Mouse (Mus musculus): ENCODE measurements at regions not wholly inside any gene's neighbourhood (a gene's known extent, or its start where the extent isn't known, plus 50 kb on each side); places are given as distances from the start of the nearest gene placed in this dataset.

- Histone ChIP-seq H3K4me3 (ENCODE audit: low read depth, low read length) (no peak overlapping the region), H3K4me1 (ENCODE audit: control insufficient read depth, insufficient read depth, low read length) (peaks cover 7% of the 10 kb centered on the region; the same call in 1 of the 2 replicates), H3K27me3 (ENCODE audit: control insufficient read depth, insufficient read depth, low read length) (no peaks in the 10 kb centered on the region), H3K9me3 (ENCODE audit: control insufficient read depth, low read length) (no peaks in the 10 kb centered on the region), H3K9ac (ENCODE audit: low read length) (no peak overlapping the region), H3K4me2 (no peak overlapping the region), H3K27ac (ENCODE audit: low read depth, low read length) (no peak overlapping the region), H3K36me3 (ENCODE audit: control insufficient read depth, insufficient read depth, low read length) (no peaks in the 10 kb centered on the region)
- ATAC-seq (ENCODE audit: low FRiP score) (no peak), DNase-seq (ENCODE audit: low spot score, missing footprints) (no peak)
- 75% methylated on average over 7 of the region's 7 CpGs for WGBS
Measured at GRCm38 (mm10) chr3:58333997-58334396, 80.5 kb upstream of the Tsc22d2 start.

DNA sequence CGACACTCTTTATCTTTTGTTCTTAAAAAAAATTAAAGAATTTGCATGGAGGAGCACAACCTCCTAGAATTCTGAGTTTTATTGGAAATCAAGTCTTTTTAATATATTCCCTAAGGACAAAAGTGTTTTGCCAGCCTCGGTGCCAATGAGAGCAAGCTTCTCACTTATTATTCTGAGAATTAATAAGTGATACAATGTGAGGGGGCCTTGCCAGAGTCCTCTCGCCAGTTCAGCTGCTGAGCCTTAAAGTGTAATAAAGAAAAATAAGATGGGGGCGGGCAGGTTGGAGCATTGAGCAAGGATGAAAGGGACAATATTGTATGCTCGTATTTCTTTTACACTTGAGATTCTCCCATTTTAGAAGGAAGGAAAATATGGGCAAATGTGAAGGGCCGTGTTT is 79.2 kb upstream of the Tsc22d2 start:
- 65% methylated on average over 6 of the region's 6 CpGs for WGBS
- ATAC-seq (ENCODE audit: low FRiP score) (no peak), DNase-seq (ENCODE audit: low spot score, missing footprints) (no peak)

DNA sequence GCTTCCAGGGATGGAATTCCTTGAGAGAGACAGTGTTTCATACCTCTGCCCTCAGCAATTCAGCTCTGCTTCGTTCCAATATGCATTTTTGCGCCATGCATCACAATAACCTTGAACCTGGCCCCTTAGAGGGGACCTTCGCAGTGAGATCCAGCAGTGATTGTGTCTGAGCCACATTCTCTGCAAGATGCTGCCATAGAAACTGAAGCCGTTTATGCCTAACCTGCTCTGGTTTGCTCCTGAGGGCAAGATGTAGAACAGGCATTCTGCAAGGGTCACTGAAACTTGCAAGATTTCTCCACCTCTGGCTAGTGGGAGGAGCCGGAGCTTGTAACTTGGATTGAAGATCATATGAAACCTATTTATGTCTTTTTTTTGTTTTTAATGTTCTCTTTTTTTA is 78.4 kb upstream of the Tsc22d2 start:
- no peak for DNase-seq (ENCODE audit: low spot score, missing footprints)
- no peak overlapping the region for H3K4me3 ChIP-seq (ENCODE audit: low read depth, low read length)
- H3K27me3 ChIP-seq (ENCODE audit: control insufficient read depth, insufficient read depth, low read length): no peaks in the 10 kb centered on the region
- no peak overlapping the region for H3K4me2 ChIP-seq
- WGBS: 55% methylated on average over 5 of the region's 5 CpGs
- H3K27ac ChIP-seq (ENCODE audit: low read depth, low read length): no peak overlapping the region
- no peak for ATAC-seq (ENCODE audit: low FRiP score)
- no peaks in the 10 kb centered on the region for H3K36me3 ChIP-seq (ENCODE audit: control insufficient read depth, insufficient read depth, low read length)
- peaks cover 7% of the 10 kb centered on the region; the same call in 1 of the 2 replicates for H3K4me1 ChIP-seq (ENCODE audit: control insufficient read depth, insufficient read depth, low read length)
- H3K9ac ChIP-seq (ENCODE audit: low read length): no peak overlapping the region
- no peaks in the 10 kb centered on the region for H3K9me3 ChIP-seq (ENCODE audit: control insufficient read depth, low read length)

More for the DNA sequence above, 79.2 kb upstream of the Tsc22d2 start:
- Histone ChIP-seq H3K9ac (ENCODE audit: low read length) (no peak overlapping the region), H3K4me1 (ENCODE audit: control insufficient read depth, insufficient read depth, low read length) (peaks cover 7% of the 10 kb centered on the region; the same call in 1 of the 2 replicates), H3K9me3 (ENCODE audit: control insufficient read depth, low read length) (no peaks in the 10 kb centered on the region), H3K4me2 (no peak overlapping the region), H3K36me3 (ENCODE audit: control insufficient read depth, insufficient read depth, low read length) (no peaks in the 10 kb centered on the region), H3K27ac (ENCODE audit: low read depth, low read length) (no peak overlapping the region), H3K4me3 (ENCODE audit: low read depth, low read length) (no peak overlapping the region), H3K27me3 (ENCODE audit: control insufficient read depth, insufficient read depth, low read length) (no peaks in the 10 kb centered on the region)

GRCm38 (mm10) chr3:58336590-58336989 is 77.9 kb upstream of the Tsc22d2 start:
- WGBS: 86% methylated on average over 6 of the region's 6 CpGs
- no peak overlapping the region for H3K4me3 ChIP-seq (ENCODE audit: low read depth, low read length)
- H3K4me1 ChIP-seq (ENCODE audit: control insufficient read depth, insufficient read depth, low read length): peaks cover 7% of the 10 kb centered on the region; the same call in 1 of the 2 replicates
- H3K27me3 ChIP-seq (ENCODE audit: control insufficient read depth, insufficient read depth, low read length): no peaks in the 10 kb centered on the region
- no peak overlapping the region for H3K9ac ChIP-seq (ENCODE audit: low read length)
- DNase-seq (ENCODE audit: low spot score, missing footprints): no peak
- H3K27ac ChIP-seq (ENCODE audit: low read depth, low read length): no peak overlapping the region
- H3K4me2 ChIP-seq: no peak overlapping the region
- H3K36me3 ChIP-seq (ENCODE audit: control insufficient read depth, insufficient read depth, low read length): no peaks in the 10 kb centered on the region
- H3K9me3 ChIP-seq (ENCODE audit: control insufficient read depth, low read length): no peaks in the 10 kb centered on the region
- no peak for ATAC-seq (ENCODE audit: low FRiP score)

- no peaks in the 10 kb centered on the region for H3K36me3 ChIP-seq (ENCODE audit: control insufficient read depth, insufficient read depth, low read length)
- no peaks in the 10 kb centered on the region for H3K27me3 ChIP-seq (ENCODE audit: control insufficient read depth, insufficient read depth, low read length)
- no peak overlapping the region for H3K4me3 ChIP-seq (ENCODE audit: low read depth, low read length)
- WGBS: 86% methylated on average over 7 of the region's 7 CpGs
- H3K9ac ChIP-seq (ENCODE audit: low read length): no peak overlapping the region
- DNase-seq (ENCODE audit: low spot score, missing footprints): no peak
- no peaks in the 10 kb centered on the region for H3K9me3 ChIP-seq (ENCODE audit: control insufficient read depth, low read length)
- H3K4me2 ChIP-seq: no peak overlapping the region
- ATAC-seq (ENCODE audit: low FRiP score): no peak
- H3K4me1 ChIP-seq (ENCODE audit: control insufficient read depth, insufficient read depth, low read length): peaks cover 7% of the 10 kb centered on the region; the same call in 1 of the 2 replicates
- no peak overlapping the region for H3K27ac ChIP-seq (ENCODE audit: low read depth, low read length)
Measured at GRCm38 (mm10) chr3:58338976-58339375, 75.5 kb upstream of the Tsc22d2 start.

- Histone ChIP-seq H3K36me3 (ENCODE audit: control insufficient read depth, insufficient read depth, low read length) (no peaks in the 10 kb centered on the region), H3K27ac (ENCODE audit: low read depth, low read length) (no peak overlapping the region), H3K27me3 (ENCODE audit: control insufficient read depth, insufficient read depth, low read length) (no peaks in the 10 kb centered on the region), H3K4me1 (ENCODE audit: control insufficient read depth, insufficient read depth, low read length) (no peaks in the 10 kb centered on the region), H3K4me2 (no peak overlapping the region), H3K9me3 (ENCODE audit: control insufficient read depth, low read length) (no peaks in the 10 kb centered on the region), H3K4me3 (ENCODE audit: low read depth, low read length) (no peak overlapping the region), H3K9ac (ENCODE audit: low read length) (no peak overlapping the region)
- ATAC-seq (ENCODE audit: low FRiP score) (no peak), DNase-seq (ENCODE audit: low spot score, missing footprints) (no peak)
- 81% methylated on average over 1 of the region's 1 CpGs for WGBS
Measured at GRCm38 (mm10) chr3:58342096-58342495, 72.4 kb upstream of the Tsc22d2 start.

DNA sequence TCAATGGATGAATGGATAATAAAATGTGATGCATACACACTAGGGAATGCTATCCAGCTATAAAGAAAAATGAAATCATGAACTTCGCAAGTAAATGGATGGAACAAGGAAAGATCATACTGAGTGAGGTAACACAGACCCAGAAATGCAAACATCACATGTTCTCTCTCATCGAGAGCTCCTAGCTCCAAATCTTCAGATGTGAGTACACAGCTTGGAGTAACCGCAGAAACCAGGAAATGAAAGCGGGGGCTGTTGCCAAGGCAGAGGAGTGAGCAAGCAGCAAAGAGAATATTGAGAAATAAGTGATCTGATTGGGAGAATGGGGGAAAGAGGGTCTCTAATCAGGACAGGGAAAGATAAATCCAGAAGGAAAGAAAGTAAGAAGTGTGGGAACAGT is 52.0 kb upstream of the Tsc22d2 start:
- WGBS: 93% methylated on average over 4 of the region's 4 CpGs
- ATAC-seq (ENCODE audit: low FRiP score): no peak
- H3K27me3 ChIP-seq (ENCODE audit: control insufficient read depth, insufficient read depth, low read length): no peaks in the 10 kb centered on the region

DNA sequence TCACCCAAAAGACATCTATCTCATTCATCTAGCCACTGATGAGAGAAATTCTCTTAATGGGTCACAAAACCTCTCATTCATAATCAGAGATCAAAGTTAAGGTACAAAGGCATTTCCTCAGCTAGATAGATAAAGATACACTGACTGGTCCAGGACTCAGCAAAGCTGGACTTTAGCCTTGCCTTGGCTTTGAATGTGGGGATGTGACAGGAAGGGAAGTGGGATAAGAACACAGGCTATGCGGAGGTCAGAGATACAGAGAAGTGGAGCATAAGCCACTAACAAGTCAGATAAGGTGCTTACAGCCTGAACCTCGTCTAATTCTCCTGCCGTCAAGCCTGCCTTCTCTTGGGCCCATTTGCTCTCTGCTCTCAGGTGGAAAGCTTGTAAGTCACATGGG is 50.0 kb upstream of the Tsc22d2 start:
- H3K4me2 ChIP-seq: no peak overlapping the region
- H3K4me3 ChIP-seq (ENCODE audit: low read depth, low read length): no peak overlapping the region
- no peak for ATAC-seq (ENCODE audit: low FRiP score)
- H3K27ac ChIP-seq (ENCODE audit: low read depth, low read length): no peak overlapping the region
- WGBS: 82% methylated on average over 3 of the region's 3 CpGs
- no peaks in the 10 kb centered on the region for H3K27me3 ChIP-seq (ENCODE audit: control insufficient read depth, insufficient read depth, low read length)
- DNase-seq (ENCODE audit: low spot score, missing footprints): no peak
- H3K9me3 ChIP-seq (ENCODE audit: control insufficient read depth, low read length): no peaks in the 10 kb centered on the region
- H3K36me3 ChIP-seq (ENCODE audit: control insufficient read depth, insufficient read depth, low read length): no peaks in the 10 kb centered on the region
- no peaks in the 10 kb centered on the region for H3K4me1 ChIP-seq (ENCODE audit: control insufficient read depth, insufficient read depth, low read length)
- H3K9ac ChIP-seq (ENCODE audit: low read length): no peak overlapping the region

More for the DNA sequence above, 52.0 kb upstream of the Tsc22d2 start:
- Histone ChIP-seq H3K27ac (ENCODE audit: low read depth, low read length) (no peak overlapping the region), H3K9me3 (ENCODE audit: control insufficient read depth, low read length) (no peaks in the 10 kb centered on the region), H3K4me1 (ENCODE audit: control insufficient read depth, insufficient read depth, low read length) (no peaks in the 10 kb centered on the region), H3K4me3 (ENCODE audit: low read depth, low read length) (no peak overlapping the region), H3K4me2 (no peak overlapping the region), H3K36me3 (ENCODE audit: control insufficient read depth, insufficient read depth, low read length) (no peaks in the 10 kb centered on the region), H3K9ac (ENCODE audit: low read length) (no peak overlapping the region)
- DNase-seq (ENCODE audit: low spot score, missing footprints): no peak
